Mouse (Mus musculus) mature B cell (primary cell): ENCODE measurements around the gene Ckmt2.

Experiments
- in situ Hi-C: fragments of 300-500 bp; cut with MboI; formaldehyde crosslinking; loops from 2 replicates; pipeline ENCODE4 v1.14.3; 2019

Ckmt2 gene

GRCm38 (mm10) chr13:91873734-91874329, 2.9 kb downstream of the Ckmt2 start:
- in situ Hi-C loops, result no loop called here

DNA sequence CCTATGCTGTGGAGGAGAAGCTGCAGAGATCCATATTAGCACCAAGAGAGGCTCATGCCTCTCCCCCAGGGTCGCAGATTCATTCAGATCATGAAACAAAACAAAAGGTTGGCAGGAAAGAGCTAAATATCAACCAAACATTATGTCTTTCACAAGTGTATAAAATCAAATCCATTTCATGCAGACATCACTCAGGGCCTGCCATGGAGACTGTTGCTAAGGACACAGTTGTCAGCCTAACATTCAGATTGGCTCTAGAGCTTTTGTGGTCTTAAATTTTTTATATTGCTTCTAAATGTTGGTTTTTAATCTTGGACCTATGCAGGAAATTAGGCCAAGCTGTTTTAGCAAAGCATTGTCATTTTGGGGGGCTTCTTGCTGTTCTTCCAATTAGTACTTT, 8.1 kb downstream of the Ckmt2 start:
- in situ Hi-C loops, result no loop called here

DNA sequence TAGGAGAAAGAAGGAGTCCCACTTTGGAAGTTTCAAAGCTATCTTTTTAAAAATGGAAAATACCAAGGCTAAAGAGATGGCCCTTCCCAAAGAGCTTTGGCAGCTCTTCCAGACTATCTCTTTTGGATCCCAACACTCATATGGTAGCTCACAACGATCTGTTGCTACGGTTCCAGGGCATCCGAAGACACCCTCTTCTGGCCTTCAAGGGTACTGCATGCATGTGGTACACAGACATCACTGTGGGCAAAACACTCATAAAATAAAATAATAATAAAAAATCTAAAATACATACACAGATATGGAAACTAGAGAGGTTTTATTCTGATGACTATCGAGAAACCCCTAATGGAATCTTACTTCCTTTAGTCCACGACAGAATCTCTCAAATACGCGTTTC, 17.9 kb downstream of the Ckmt2 start:
- in situ Hi-C loops, result no loop called here

DNA sequence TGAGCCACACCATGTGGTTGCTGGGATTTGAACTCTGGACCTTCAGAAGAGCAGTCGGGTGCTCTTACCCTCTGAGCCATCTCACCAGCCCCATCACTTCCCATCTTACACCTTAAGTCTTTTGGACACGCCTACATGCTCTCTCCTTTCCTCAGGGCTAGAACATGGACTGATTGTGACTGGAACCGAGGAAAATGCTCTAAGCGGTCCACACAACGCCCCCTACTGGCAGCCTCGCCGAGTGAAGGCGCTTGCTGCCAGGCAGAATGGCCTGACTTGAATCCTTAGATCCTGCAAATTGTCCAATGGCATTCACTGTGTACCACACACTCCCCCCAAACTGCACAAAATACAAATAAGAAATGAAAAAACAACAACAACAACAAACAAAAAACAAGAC, 19.3 kb downstream of the Ckmt2 start:
- in situ Hi-C loops, result no loop called here

DNA sequence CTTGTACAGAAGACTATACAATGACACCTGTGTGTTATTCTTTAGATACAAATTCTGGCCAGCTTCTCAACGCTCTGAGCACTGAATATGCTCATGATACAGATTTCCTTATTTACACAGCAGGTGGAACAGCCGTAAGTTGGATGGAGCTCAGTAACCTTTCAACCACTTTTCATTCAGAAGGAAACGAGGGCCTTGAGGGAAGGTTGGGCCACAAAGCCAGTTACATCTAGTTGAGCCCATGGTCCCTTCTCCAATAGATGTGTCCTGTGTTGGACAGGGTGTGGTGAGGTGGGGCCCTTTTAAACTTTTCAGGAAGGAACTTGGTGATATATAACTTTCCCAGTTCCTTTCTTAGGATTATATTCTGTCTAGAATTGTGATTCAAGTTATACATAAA, 22.3 kb downstream of the Ckmt2 start:
- in situ Hi-C loops, result no loop called here

DNA sequence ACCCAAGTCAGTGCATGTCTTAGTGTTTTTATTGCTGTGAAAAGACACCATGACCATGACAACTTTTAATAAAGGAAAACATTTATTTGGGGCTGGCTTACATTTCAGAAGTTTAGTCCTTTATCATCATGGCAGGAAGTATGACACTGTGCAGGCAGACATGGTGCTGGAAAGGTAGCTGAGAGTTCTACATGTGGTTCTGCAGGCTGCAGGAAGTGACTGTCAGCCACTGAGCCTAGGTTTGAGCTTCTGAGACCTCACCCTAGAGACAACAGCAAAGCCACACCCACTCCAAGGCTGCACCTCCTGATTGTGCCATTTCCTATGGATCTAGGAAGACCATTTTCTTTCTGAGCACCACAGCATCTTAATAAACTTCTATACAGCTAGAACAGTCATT, 48.8 kb downstream of the Ckmt2 start:
- in situ Hi-C loops, result no loop called here

- in situ Hi-C loops, result no loop called here
These were observed 50.6 kb downstream of the Ckmt2 start for GRCm38 (mm10) chr13:91826066-91826465.

GRCm38 (mm10) chr13:91824845-91825550, 51.7 kb downstream of the Ckmt2 start:
- in situ Hi-C loops, result no loop called here

- in situ Hi-C loops, result no loop called here
These were observed 53.0 kb downstream of the Ckmt2 start for GRCm38 (mm10) chr13:91823735-91824134.

GRCm38 (mm10) chr13:91814670-91815069, 62.0 kb downstream of the Ckmt2 start:
- in situ Hi-C loops, result no loop called here

DNA sequence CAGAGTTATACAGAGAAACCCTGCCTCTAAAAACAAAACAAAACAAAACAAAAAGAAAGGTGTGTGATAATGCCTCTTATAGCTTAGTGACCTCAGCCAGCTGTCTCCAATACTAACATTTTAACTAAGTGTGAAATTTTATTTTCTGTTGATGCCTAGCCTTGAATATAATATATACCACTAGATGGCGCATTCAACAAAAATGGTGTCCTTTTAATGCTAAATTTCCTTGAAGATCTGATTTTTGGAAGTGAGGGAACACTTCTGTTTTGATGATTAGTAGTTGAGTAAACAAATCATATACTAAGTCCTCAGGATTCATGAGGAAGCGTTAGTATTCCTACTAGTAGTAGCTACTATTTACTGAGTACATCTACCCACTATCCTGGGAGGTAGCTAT, 67.2 kb downstream of the Ckmt2 start:
- in situ Hi-C loops, result no loop called here

DNA sequence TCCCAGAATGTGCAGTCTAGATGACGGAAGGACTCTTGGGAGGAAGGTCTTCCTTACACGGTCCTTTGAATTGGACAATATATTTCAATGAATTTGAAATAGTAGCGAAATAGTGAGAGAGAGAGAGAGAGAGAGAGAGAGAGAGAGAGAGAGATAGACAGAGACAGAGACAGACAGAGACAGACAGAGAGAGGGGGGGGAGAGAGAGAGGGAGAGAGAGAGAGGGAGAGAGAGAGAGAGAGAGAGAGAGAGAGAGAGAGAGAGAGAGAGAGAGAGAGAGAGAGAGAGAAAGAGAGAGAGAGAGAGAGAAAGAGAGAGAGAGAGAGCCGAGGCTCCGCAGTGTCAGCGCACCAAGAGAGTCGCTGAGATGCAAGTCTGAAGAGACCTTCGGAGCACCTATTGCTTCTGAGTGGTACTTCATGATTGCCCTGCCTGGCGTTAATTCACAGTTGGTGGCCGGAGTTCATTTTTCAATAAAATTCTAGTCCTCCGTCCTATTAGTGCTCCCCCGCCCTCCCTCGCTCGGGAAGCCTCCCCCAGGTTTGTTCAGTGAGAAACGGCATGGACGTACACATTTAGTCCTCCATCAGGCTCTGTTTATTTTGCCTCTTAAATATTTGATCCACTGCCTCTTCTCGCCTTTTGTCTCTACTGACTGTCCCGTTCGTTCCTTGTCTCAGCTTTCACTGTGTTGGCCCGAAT, 68.7 kb downstream of the Ckmt2 start:
- in situ Hi-C loops, result no loop called here

DNA sequence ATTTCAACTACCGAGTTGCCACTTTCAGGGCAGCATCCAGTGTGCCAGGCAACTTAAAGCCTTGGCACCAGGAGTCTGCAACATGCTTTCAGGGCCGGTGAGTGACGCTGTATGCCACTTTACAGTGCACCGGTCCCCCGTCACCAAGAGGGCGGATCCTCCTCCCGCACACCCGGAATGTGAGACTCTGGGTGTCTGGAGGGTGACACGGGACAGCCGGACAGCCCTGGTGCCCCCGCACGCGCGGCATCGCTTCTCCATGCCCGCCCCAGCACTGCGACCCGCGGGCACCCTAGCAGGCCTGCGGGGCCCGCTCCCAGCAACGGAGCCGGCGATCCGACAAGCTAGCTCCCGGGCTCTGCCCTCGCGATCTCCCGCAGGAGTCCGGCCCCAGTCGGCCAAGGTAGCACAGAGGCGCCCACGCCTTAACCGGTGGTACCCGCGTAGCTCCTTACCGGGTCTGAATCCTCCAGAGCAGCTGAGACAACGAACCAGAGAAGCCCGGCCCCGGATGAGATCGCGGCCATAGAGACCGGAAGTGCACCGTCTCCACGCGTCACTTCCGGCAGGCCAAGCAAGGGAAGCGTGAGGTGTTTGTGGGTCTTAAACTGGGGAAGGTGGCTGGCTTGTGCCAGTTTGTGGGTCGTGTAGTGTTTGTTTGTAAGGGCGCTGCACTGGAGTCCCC, 69.4 kb downstream of the Ckmt2 start, which contains the start of gene Zcchc9:
Gene Zcchc9 (minus strand): TSS at position 551 of the 685 bp plus-strand sequence.
- in situ Hi-C loops, result no loop called here
